Mouse (Mus musculus) lung, embryonic 14.5 days (tissue): Measurements from ENCODE around the gene Bglap2. TPM values are rescaled to one million over a fixed set of nuclear protein-coding genes. Genes with fewer than 3 reads are reported as not detected.

ENCODE experiments used
- ATAC-seq: fragments of 200-750 bp; cut with Nextera tagmentation; 2 replicates; pipeline ENCODE4 v1.8.0; 2017; ENCODE audit warnings: mild to moderate bottlenecking, moderate TSS enrichment, moderate library complexity; ENCODE audit not compliant: insufficient read depth
- DNase-seq: peaks from one replicate; pipeline ENCODE4 v3.0.0-alpha.2; 2015
- H3K27ac ChIP-seq: fragments of 300-500 bp; sonication (generic); 2 replicates; pipeline ENCODE4 v1.5.1; 2014; ENCODE audit warnings: low read depth, mild to moderate bottlenecking, moderate library complexity
- H3K27me3 ChIP-seq: fragments of 300-500 bp; sonication (generic); 2 replicates; pipeline ENCODE4 v1.6.1; 2014; ENCODE audit warnings: low read length, control low read depth; ENCODE audit not compliant: insufficient read depth
- H3K36me3 ChIP-seq: fragments of 300-500 bp; sonication (generic); 2 replicates; pipeline ENCODE4 v1.6.1; 2014; ENCODE audit warnings: control low read depth; ENCODE audit not compliant: insufficient read depth
- H3K4me1 ChIP-seq: fragments of 300-500 bp; sonication (generic); 2 replicates; pipeline ENCODE4 v1.6.1; 2014; ENCODE audit warnings: antibody characterized with exemption, control low read depth; ENCODE audit not compliant: insufficient read depth
- H3K4me2 ChIP-seq: fragments of 300-500 bp; sonication (generic); 2 replicates; pipeline ENCODE4 v1.6.1; 2014; ENCODE audit warnings: mild to moderate bottlenecking
- H3K4me3 ChIP-seq: fragments of 300-500 bp; sonication (generic); 2 replicates; pipeline ENCODE4 v1.5.1; 2014; ENCODE audit warnings: low read depth, low read length
- H3K9ac ChIP-seq: fragments of 300-500 bp; sonication (generic); 2 replicates; pipeline ENCODE4 v1.6.1; 2014
- H3K9me3 ChIP-seq: fragments of 300-500 bp; sonication (generic); 2 replicates; pipeline ENCODE4 v1.6.1; 2016; ENCODE audit warnings: low read depth, low read length, control low read depth
- CTCF ChIP-seq: IDR thresholded peaks from 2 replicates; pipeline ENCODE4 v1.5.1; 2016; ENCODE audit warnings: antibody characterized with exemption, low read depth
- WGBS: fragments of 180-500 bp; shearing (Covaris S2); extraction: QIAGEN DNeasy Blood & Tissue Kit; methylation state at CpG from one replicate; pipeline ENCODE4 v1.1.7; 2014; 5-methylcytosine and 5-hydroxymethylcytosine counted together
- polyA plus RNA-seq: library from polyadenylated mRNA; unstranded; fragments of >200 nt; fragmentation: Nextera tagmentation; extraction: Ambion mirVana; gene quantifications from 2 replicates; pipeline ENCODE4 v1.2.1, GENCODE M21; 2014

The Bglap2 gene
- polyA plus RNA-seq, 1 experiment from 2014 or later, result not detected

DNA sequence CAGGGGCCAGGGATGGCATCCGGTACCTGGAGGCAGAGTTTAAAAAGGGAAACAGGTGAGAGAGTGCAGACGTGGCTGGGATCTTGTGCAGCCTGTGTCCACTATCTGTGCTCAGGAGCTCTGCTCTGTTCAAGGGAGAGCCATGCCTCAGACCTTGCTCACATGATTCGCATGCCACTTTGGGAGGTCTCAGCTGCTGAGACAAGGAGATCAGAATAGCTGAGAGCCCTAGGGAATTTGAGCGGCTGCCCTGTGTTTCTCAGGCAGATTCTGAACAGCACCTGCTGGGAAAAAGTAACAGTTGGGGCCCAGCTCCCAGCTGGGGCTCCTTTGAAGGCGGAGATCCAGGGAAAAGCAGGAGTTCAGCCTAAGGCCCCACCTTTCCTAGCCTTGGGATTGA is 18.9 kb downstream of the Bglap2 start:
- peaks cover 81% of the 10 kb centered on the region for H3K36me3 ChIP-seq
- no peak overlapping the region for H3K4me3 ChIP-seq
- peaks cover under 1% of the 10 kb centered on the region; the same call in 1 of the 2 replicates for H3K4me1 ChIP-seq
- no peak overlapping the region for H3K9ac ChIP-seq
- H3K27ac ChIP-seq, result no peak overlapping the region; the same call in 1 of the 2 replicates
- H3K9me3 ChIP-seq, result no peaks in the 10 kb centered on the region
- H3K27me3 ChIP-seq, result 0 out of 2 replicates have a peak, but pooled peaks cover 4% of the 10 kb centered on the region
- 73% methylated on average over 5 of the region's 5 CpGs for WGBS
- no peak for DNase-seq
- no peak for TF ChIP-seq CTCF
- H3K4me2 ChIP-seq, result no peak overlapping the region
- no peak for ATAC-seq

DNA sequence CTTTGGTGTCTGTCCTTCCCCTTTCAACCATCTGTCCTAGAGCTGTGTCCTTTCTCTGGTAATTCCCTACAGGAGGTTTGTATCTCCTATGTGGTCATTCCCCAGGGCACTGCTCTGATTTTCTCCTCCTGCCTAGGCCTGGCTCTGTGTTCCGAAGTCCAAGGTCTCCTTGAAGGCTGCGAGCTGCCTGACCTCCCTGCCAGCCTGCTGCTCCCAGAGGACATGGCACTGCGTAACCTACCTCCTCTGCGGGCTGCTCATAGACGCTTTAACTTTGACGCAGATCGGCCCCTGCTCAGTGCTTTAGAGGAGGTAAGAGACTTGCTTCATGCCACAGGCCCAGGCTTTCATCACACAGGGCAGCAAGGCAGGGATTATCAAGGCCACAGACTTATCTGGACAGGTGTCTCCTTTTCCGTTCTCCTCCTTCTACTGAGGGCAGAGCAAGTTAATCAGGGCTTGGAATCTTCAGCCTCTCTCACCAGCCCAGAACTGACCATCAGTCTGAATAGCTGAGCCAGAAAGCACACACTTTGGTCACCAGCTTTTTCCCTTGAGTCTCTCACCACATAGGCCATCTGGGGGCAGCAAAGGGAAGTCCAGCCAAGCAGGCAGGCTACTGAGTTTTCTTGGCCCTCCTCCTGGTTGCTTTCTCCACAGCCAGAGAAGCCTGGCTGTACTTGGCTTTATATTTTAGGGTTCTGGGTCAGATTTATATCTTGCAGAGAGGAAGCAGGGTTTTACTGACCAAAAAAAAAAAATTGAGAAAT is 23.9 kb downstream of the Bglap2 start:
- WGBS, result 93% methylated on average over 8 of the region's 8 CpGs
- Histone ChIP-seq H3K4me2 (no peak overlapping the region), H3K27me3 (no peaks in the 10 kb centered on the region), H3K27ac (no peak overlapping the region), H3K36me3 (peaks cover 100% of the 10 kb centered on the region), H3K4me3 (no peak overlapping the region), H3K4me1 (no peaks in the 10 kb centered on the region), H3K9me3 (no peaks in the 10 kb centered on the region), H3K9ac (no peak overlapping the region)
- DNase-seq, result peak; percentile 28
- 0 out of 2 replicates have a peak, but pooled peaks have one; percentile 21 for TF ChIP-seq CTCF
- no peak for ATAC-seq

DNA sequence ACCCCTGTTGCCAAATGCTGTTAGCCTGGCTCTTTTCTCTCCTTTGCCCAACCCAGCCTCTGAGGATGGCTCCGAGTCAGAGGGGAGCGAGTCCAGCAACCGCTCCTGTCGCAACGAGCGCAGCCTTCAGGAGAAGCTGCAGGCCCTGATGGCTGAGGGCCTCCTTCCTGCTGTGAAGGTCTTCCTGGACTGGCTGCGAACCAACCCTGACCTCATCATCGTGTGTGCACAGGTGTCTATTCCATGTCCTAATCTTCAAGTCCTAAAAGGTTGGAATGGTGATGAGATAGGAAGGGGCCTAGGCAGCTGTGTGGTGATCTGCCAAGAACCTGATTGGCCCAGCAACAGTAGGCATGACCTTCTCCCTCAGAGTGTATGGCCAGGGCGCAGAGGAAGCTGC is 25.6 kb downstream of the Bglap2 start:
- H3K9ac ChIP-seq, result no peak overlapping the region
- DNase-seq (no peak), ATAC-seq (no peak)
- WGBS, result 86% methylated on average over 9 of the region's 9 CpGs
- H3K4me2 ChIP-seq, result no peak overlapping the region
- no peak overlapping the region for H3K27ac ChIP-seq
- no peak for TF ChIP-seq CTCF
- no peaks in the 10 kb centered on the region for H3K4me1 ChIP-seq
- H3K27me3 ChIP-seq, result no peaks in the 10 kb centered on the region
- peaks cover 100% of the 10 kb centered on the region for H3K36me3 ChIP-seq
- H3K4me3 ChIP-seq, result no peak overlapping the region
- H3K9me3 ChIP-seq, result no peaks in the 10 kb centered on the region

DNA sequence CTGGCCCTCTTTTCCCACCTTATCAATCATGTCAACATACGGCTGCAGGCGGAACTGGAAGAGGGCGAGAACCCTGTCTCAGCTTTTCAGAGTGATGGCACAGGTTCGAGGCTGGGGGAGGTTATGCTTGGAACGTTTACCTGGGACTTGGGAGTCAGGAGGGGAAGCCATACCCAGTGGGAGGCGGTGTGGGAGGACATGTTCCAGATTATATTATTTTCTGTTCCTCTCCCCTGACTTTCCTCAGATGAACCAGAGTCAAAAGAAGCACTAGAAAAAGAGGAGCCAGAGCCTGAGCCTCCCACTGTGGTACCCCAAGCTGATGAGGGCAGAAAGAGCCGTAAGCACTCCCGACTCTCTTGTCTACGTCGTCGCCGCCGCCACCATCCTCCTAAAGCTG is 27.8 kb downstream of the Bglap2 start:
- Histone ChIP-seq H3K27ac (no peak overlapping the region), H3K4me3 (no peak overlapping the region), H3K9ac (no peak overlapping the region), H3K36me3 (peaks cover 99% of the 10 kb centered on the region), H3K27me3 (no peaks in the 10 kb centered on the region), H3K4me1 (no peaks in the 10 kb centered on the region), H3K9me3 (no peaks in the 10 kb centered on the region), H3K4me2 (no peak overlapping the region)
- DNase-seq (no peak), ATAC-seq (no peak)
- WGBS, result 76% methylated on average over 13 of the region's 13 CpGs
- TF ChIP-seq CTCF, result no peak

DNA sequence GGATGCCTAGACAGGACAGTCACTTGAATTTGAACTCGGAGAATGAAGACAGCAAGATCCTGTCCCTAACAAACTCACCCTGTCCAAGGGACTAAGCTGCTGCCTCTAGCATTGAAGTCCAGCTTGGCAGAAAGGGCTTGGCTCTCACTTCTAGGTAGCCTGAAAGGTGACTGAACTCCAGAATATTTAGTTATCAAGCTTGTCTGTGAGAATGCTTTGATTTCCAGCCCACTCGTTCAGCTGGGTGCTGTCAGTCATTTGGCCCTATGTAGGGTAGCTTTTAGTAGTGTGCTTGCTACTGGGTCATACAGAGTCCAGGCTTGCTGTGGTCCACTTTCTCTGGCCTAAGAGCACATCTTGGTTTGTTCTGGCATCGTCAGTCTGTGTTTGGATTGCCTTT is 39.5 kb downstream of the Bglap2 start:
- H3K4me2 ChIP-seq, result peak overlapping the region; percentile 5; the same call in 1 of the 2 replicates
- ATAC-seq (no peak), DNase-seq (no peak)
- H3K27ac ChIP-seq, result no peak overlapping the region
- WGBS, result 63% methylated on average over 3 of the region's 3 CpGs
- no peak overlapping the region for H3K4me3 ChIP-seq
- H3K27me3 ChIP-seq, result no peaks in the 10 kb centered on the region
- peaks cover 13% of the 10 kb centered on the region for H3K4me1 ChIP-seq
- peaks cover 33% of the 10 kb centered on the region for H3K36me3 ChIP-seq
- H3K9ac ChIP-seq, result no peak overlapping the region; the same call in 1 of the 2 replicates
- TF ChIP-seq CTCF, result no peak
- H3K9me3 ChIP-seq, result no peaks in the 10 kb centered on the region

DNA sequence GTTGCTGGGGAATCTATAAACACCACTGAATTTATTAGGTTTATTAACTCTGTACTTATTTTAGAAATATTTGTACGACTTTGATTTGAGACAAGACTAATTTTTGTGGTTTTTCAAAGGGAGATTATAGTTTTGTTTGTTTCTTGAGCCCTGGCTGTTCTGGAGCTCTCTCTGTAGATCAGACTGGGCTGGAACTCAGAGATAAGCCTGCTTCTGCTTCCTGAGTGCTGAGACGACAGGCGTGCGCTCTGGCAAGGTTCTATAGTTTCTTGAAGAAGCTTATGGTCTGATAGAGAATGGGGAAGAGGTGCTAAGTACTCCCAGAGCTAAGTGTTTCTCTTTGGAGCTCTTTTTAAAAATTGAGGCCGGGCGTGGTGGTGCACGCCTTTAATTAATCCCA is 40.2 kb downstream of the Bglap2 start:
- Histone ChIP-seq H3K27ac (no peak overlapping the region), H3K9ac (no peak overlapping the region), H3K4me2 (peak overlapping the region; percentile 5; the same call in 1 of the 2 replicates), H3K4me1 (peaks cover 13% of the 10 kb centered on the region), H3K36me3 (peaks cover 26% of the 10 kb centered on the region), H3K27me3 (no peaks in the 10 kb centered on the region), H3K4me3 (no peak overlapping the region), H3K9me3 (no peaks in the 10 kb centered on the region)
- TF ChIP-seq CTCF, result no peak
- no peak for ATAC-seq
- 88% methylated on average over 7 of the region's 7 CpGs for WGBS
- DNase-seq, result no peak

DNA sequence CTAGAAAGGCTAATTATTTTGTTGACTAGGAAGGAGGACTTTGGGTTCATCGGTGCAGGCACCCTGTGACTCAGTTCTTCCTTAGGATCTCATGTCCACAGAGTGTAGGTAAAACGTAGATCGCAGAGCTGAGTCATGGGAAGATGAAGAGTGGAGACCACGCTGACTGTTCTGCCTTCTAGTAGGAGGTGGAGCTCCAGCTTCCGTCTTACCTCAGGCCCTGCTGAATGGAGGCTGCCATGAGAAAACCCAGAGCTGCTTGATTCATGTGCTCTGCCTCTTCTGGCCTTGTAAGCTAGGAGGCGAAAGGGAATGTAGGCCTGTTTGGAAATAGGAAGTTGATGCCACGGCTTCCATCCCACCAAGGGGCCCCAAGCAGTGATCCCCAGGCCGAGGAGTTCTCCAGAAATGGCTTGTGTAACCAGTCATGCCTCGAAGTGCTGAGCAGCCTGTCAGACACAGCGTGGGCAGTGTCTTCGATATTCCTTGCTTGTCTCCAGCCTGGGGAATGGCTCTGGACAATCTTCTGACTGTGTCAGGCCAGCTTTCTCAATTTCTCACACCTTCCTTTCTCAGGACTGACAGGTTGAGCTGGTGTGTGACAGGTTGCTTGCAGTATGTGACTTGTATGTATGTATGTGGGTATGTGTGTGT is 41.0 kb downstream of the Bglap2 start:
- H3K4me1 ChIP-seq, result peaks cover 13% of the 10 kb centered on the region
- DNase-seq (peak; percentile 14), ATAC-seq (no peak)
- H3K4me2 ChIP-seq, result peak overlapping the region; percentile 83
- peak overlapping the region; percentile 42; the same call in 1 of the 2 replicates for H3K27ac ChIP-seq
- H3K36me3 ChIP-seq, result peaks cover 17% of the 10 kb centered on the region
- no peaks in the 10 kb centered on the region for H3K27me3 ChIP-seq
- 70% methylated on average over 11 of the region's 11 CpGs for WGBS
- peak overlapping the region; percentile 20; the same call in 1 of the 2 replicates for H3K9ac ChIP-seq
- H3K4me3 ChIP-seq, result peak overlapping the region; percentile 76
- no peak for TF ChIP-seq CTCF
- H3K9me3 ChIP-seq, result no peaks in the 10 kb centered on the region
